Mouse (Mus musculus) kidney, postnatal 0 days (tissue): ENCODE measurements around the gene Med15. TPM values are rescaled to one million over a fixed set of nuclear protein-coding genes. Genes with fewer than 3 reads are reported as not detected.

Experiments
- ATAC-seq: fragments of 200-750 bp; cut with Nextera tagmentation; replicated peaks from 2 replicates; pipeline ENCODE4 v1.8.0; 2017; ENCODE audit warnings: low read depth, moderate number of reproducible peaks, moderate TSS enrichment, moderate library complexity; ENCODE audit not compliant: low FRiP score
- DNase-seq: peaks from one replicate; pipeline ENCODE4 v3.0.0-alpha.2; 2016; ENCODE audit warnings: low spot score
- H3K27ac ChIP-seq: fragments of 300-500 bp; sonication (generic); 2 replicates; pipeline ENCODE4 v1.5.1; 2014; ENCODE audit warnings: mild to moderate bottlenecking
- H3K27me3 ChIP-seq: fragments of 300-500 bp; sonication (generic); 2 replicates; pipeline ENCODE4 v1.6.1; 2014; ENCODE audit warnings: low read length, mixed read lengths; ENCODE audit not compliant: insufficient read depth
- H3K36me3 ChIP-seq: fragments of 300-500 bp; sonication (generic); 2 replicates; pipeline ENCODE4 v1.6.1; 2014; ENCODE audit warnings: low read length, mixed read lengths; ENCODE audit not compliant: insufficient read depth
- H3K4me1 ChIP-seq: fragments of 300-500 bp; sonication (generic); replicated peaks from 2 replicates; pipeline ENCODE4 v1.6.1; 2014; ENCODE audit warnings: antibody characterized with exemption, low read length, mixed read lengths; ENCODE audit not compliant: insufficient read depth
- H3K4me2 ChIP-seq: fragments of 300-500 bp; sonication (generic); 2 replicates; pipeline ENCODE4 v1.6.1; 2014; ENCODE audit warnings: mild to moderate bottlenecking, low read length, moderate library complexity, mixed read lengths
- H3K4me3 ChIP-seq: fragments of 300-500 bp; sonication (generic); replicated peaks from 2 replicates; pipeline ENCODE4 v1.5.1; 2014; ENCODE audit warnings: low read depth, low read length
- H3K9ac ChIP-seq: fragments of 300-500 bp; sonication (generic); 2 replicates; pipeline ENCODE4 v1.6.1; 2014; ENCODE audit warnings: low read depth, low read length
- H3K9me3 ChIP-seq: fragments of 300-500 bp; sonication (generic); replicated peaks from 2 replicates; pipeline ENCODE4 v1.6.1; 2016; ENCODE audit warnings: low read length, inconsistent platforms, mixed read lengths
- CTCF ChIP-seq: IDR thresholded peaks from 2 replicates; pipeline ENCODE4 v1.5.1; 2016; ENCODE audit warnings: antibody characterized with exemption, low read depth, mild to moderate bottlenecking, moderate library complexity
- WGBS: fragments of 180-500 bp; shearing (Covaris S2); extraction: QIAGEN DNeasy Blood & Tissue Kit; methylation state at CpG from one replicate; pipeline ENCODE4 v1.1.7; 2014; 5-methylcytosine and 5-hydroxymethylcytosine counted together
- polyA plus RNA-seq: library from polyadenylated mRNA; unstranded; fragments of >200 nt; fragmentation: Nextera tagmentation; extraction: Ambion mirVana; gene quantifications from 2 replicates; pipeline ENCODE4 v1.2.1, GENCODE M21; 2015

Med15 gene
- polyA plus RNA-seq, 1 experiment from 2014 or later, result 29.4 TPM

GRCm38 (mm10) chr16:17647156-17647555 is 85.5 kb downstream of the Med15 start:
- 30% methylated on average over 1 of the region's 1 CpGs for WGBS
- H3K9ac ChIP-seq, result peak overlapping the region; percentile 36; the same call in 1 of the 2 replicates
- no peaks in the 10 kb centered on the region for H3K27me3 ChIP-seq
- ATAC-seq (no peak), DNase-seq (no peak)
- H3K4me1 ChIP-seq, result peaks cover 8% of the 10 kb centered on the region
- H3K4me2 ChIP-seq, result peak overlapping the region; percentile 88
- no peak overlapping the region for H3K27ac ChIP-seq
- H3K9me3 ChIP-seq, result no peaks in the 10 kb centered on the region
- H3K36me3 ChIP-seq, result 0 out of 2 replicates have a peak, but pooled peaks cover 21% of the 10 kb centered on the region
- H3K4me3 ChIP-seq, result peak overlapping the region; percentile 52; the same call in 1 of the 2 replicates
- no peak for TF ChIP-seq CTCF

- Histone ChIP-seq H3K36me3 (peaks cover 17% of the 10 kb centered on the region; the same call in 1 of the 2 replicates), H3K9ac (peak within 1 kb of the TSS; percentile 36), H3K27ac (no peak within 1 kb of the TSS), H3K4me3 (peak within 1 kb of the TSS; percentile 52), H3K4me1 (peaks cover 8% of the 10 kb centered on the region), H3K27me3 (no peaks in the 10 kb centered on the region), H3K4me2 (peak within 1 kb of the TSS; percentile 88), H3K9me3 (no peaks in the 10 kb centered on the region)
- peak; percentile 89 for DNase-seq
- WGBS, result 1% methylated on average over 64 of the region's 65 CpGs
- peak; percentile 92 for ATAC-seq
- TF ChIP-seq CTCF, result no peak
These were observed 86.2 kb downstream of the Med15 start, which contains the start of gene Ccdc74a for GRCm38 (mm10) chr16:17646310-17647114. Gene Ccdc74a (plus strand): TSS chr16:17646470.

GRCm38 (mm10) chr16:17643437-17643990 is 89.2 kb downstream of the Med15 start:
- H3K27me3 ChIP-seq, result no peaks in the 10 kb centered on the region
- peaks cover 38% of the 10 kb centered on the region for H3K36me3 ChIP-seq
- DNase-seq (no peak), ATAC-seq (no peak)
- H3K27ac ChIP-seq, result no peak overlapping the region
- H3K9me3 ChIP-seq, result no peaks in the 10 kb centered on the region
- 91% methylated on average over 4 of the region's 4 CpGs for WGBS
- no peak overlapping the region for H3K4me2 ChIP-seq
- no peak for TF ChIP-seq CTCF
- no peak overlapping the region for H3K4me3 ChIP-seq
- peaks cover 8% of the 10 kb centered on the region for H3K4me1 ChIP-seq
- H3K9ac ChIP-seq, result no peak overlapping the region

GRCm38 (mm10) chr16:17642311-17642710 is 90.4 kb downstream of the Med15 start:
- Histone ChIP-seq H3K27ac (no peak overlapping the region), H3K27me3 (no peaks in the 10 kb centered on the region), H3K4me1 (peaks cover 8% of the 10 kb centered on the region), H3K36me3 (peaks cover 46% of the 10 kb centered on the region), H3K9ac (no peak overlapping the region), H3K9me3 (no peaks in the 10 kb centered on the region), H3K4me2 (no peak overlapping the region), H3K4me3 (no peak overlapping the region)
- no peak for ATAC-seq
- TF ChIP-seq CTCF, result no peak
- WGBS, result 88% methylated on average over 8 of the region's 8 CpGs
- no peak for DNase-seq

- H3K4me2 ChIP-seq, result no peak overlapping the region
- no peaks in the 10 kb centered on the region for H3K4me1 ChIP-seq
- no peak for ATAC-seq
- H3K27ac ChIP-seq, result no peak overlapping the region
- H3K4me3 ChIP-seq, result no peak overlapping the region
- 77% methylated on average over 6 of the region's 6 CpGs for WGBS
- H3K9me3 ChIP-seq, result no peaks in the 10 kb centered on the region
- DNase-seq, result no peak
- H3K9ac ChIP-seq, result no peak overlapping the region
- no peak for TF ChIP-seq CTCF
- H3K27me3 ChIP-seq, result no peaks in the 10 kb centered on the region
- H3K36me3 ChIP-seq, result peaks cover 49% of the 10 kb centered on the region
These were observed 91.4 kb downstream of the Med15 start for GRCm38 (mm10) chr16:17641301-17641700.

GRCm38 (mm10) chr16:17640706-17641105 is 92.0 kb downstream of the Med15 start:
- no peak overlapping the region for H3K4me2 ChIP-seq
- peaks cover 52% of the 10 kb centered on the region for H3K36me3 ChIP-seq
- H3K27ac ChIP-seq, result no peak overlapping the region
- WGBS, result 96% methylated on average over 9 of the region's 9 CpGs
- H3K27me3 ChIP-seq, result no peaks in the 10 kb centered on the region
- no peaks in the 10 kb centered on the region for H3K9me3 ChIP-seq
- no peak overlapping the region for H3K9ac ChIP-seq
- no peak overlapping the region for H3K4me3 ChIP-seq
- no peak for TF ChIP-seq CTCF
- DNase-seq (no peak), ATAC-seq (no peak)
- no peaks in the 10 kb centered on the region for H3K4me1 ChIP-seq
